Mouse (Mus musculus) C2C12 (cell line): ENCODE measurements around the gene Lyrm1.

Experiments used
- CTCF ChIP-seq: IDR thresholded peaks from one replicate; pipeline ENCODE4 v1.5.1; 2011; ENCODE audit not compliant: control insufficient read depth, insufficient read depth, insufficient read length
- MYOG ChIP-seq: IDR thresholded peaks from one replicate; pipeline ENCODE4 v1.6.1; 2011; ENCODE audit not compliant: control insufficient read depth, insufficient read length; ENCODE audit errors: extremely low read depth
- USF1 ChIP-seq: IDR thresholded peaks from one replicate; pipeline ENCODE4 v1.6.1; 2011; ENCODE audit warnings: low read depth, mild to moderate bottlenecking, control low read depth, moderate library complexity

GRCm38 (mm10) chr7:119875776-119876440, 19.8 kb upstream of the Lyrm1 start:
- TF ChIP-seq CTCF = no peak
- no peak for TF ChIP-seq MYOG
- TF ChIP-seq USF1 = no peak
